Mouse (Mus musculus) liver, postnatal 0 days (tissue): ENCODE measurements around the gene Samsn1.
A peak's percentile ranks its signal among the peaks of the same experiment; 100 is the strongest.

Source experiments
- CTCF ChIP-seq: sonication (generic); IDR thresholded peaks from 2 replicates; pipeline ENCODE4 v1.5.1; 2016; ENCODE audit warnings: antibody characterized with exemption, low read depth
- EP300 ChIP-seq: IDR thresholded peaks from 2 replicates; pipeline ENCODE4 v1.6.1; 2016; ENCODE audit warnings: antibody characterized with exemption, low read depth, mild to moderate bottlenecking

DNA sequence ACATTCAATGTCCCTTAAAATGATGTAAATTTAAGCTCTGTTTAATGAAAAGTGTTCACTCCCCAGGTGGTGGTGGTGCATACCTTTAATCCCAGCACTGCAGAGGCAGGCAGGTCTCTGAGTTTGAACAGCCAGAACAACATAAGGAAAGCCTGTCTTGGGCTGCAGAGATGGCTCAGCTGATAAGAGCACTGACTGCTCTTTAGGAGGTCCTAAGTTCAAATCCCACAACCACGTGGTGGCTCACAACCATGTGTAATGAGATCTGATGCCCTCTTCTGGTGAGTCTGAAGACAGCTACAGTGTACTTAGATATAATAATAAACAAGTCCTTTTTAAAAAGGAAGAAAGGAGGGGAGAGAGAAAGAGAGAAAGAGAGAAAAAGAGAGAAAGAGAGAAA lies 2.9 kb downstream of the Samsn1 start:
- TF ChIP-seq CTCF: peak; percentile 39
- no peak for TF ChIP-seq EP300
